Mouse (Mus musculus) erythroblast, embryonic 14.5 days (primary cell): ENCODE data around the gene Nhs.

Experiments
- GATA1 ChIP-seq: IDR thresholded peaks from 2 replicates; pipeline ENCODE4 v1.6.1; 2012; ENCODE audit warnings: low read length, inconsistent platforms, mixed read lengths
- TAL1 ChIP-seq: IDR thresholded peaks from 3 replicates; pipeline ENCODE4 v1.6.1; 2012; ENCODE audit warnings: low read length, inconsistent platforms, mixed read lengths

GRCm38 (mm10) chrX:161926683-161927053 is 232.9 kb downstream of the Nhs start:
- TF ChIP-seq TAL1, result no peak
- TF ChIP-seq GATA1, result no peak
